Mouse (Mus musculus) megakaryocyte, embryonic 14.5 days (primary cell): Measurements from ENCODE around the gene Mup2. TPM values are rescaled to one million over a fixed set of nuclear protein-coding genes. Genes with fewer than 3 reads are reported as not detected.
"Not testable (repeated sequence)": the region's sequence is repeated elsewhere in the genome, so short reads cannot be mapped to it uniquely, and the experiment has no call there.

Source experiments
- H3K27me3 ChIP-seq: replicated peaks from 2 replicates; pipeline ENCODE3; 2012; ENCODE audit warnings: inconsistent platforms
- H3K36me3 ChIP-seq: replicated peaks from 2 replicates; pipeline ENCODE3; 2012; ENCODE audit warnings: low read length, inconsistent platforms, mixed read lengths
- H3K4me1 ChIP-seq: 2 replicates; pipeline ENCODE4 v1.6.1; 2012; ENCODE audit warnings: inconsistent platforms
- H3K4me3 ChIP-seq: replicated peaks from 2 replicates; pipeline ENCODE3; 2012; ENCODE audit warnings: moderate library complexity, mild to moderate bottlenecking, inconsistent platforms
- H3K9me3 ChIP-seq: 2 replicates; pipeline ENCODE4 v1.6.1; 2012; ENCODE audit warnings: inconsistent platforms
- polyA plus RNA-seq: library from polyadenylated mRNA; stranded (reverse); fragments of >175 nt; gene quantifications from 2 replicates; pipeline ENCODE4 v1.2.3, GENCODE M21; 2012; ENCODE audit warnings: low replicate concordance; ENCODE audit not compliant: insufficient read depth

The Mup2 gene
- polyA plus RNA-seq = not detected in 2 replicates

- H3K9me3 ChIP-seq, H3K27me3 ChIP-seq, H3K36me3 ChIP-seq, H3K4me1 ChIP-seq, H3K4me3 ChIP-seq: not testable (repeated sequence)
Observed at GRCm38 (mm10) chr4:60154189-60154588, at the start of gene Mup2. Gene Mup2, minus strand, starts transcription at chr4:60154289.

Other genes starting within 250 kb of the Mup2 start
- not detected in 2 replicates for gene Slc46a2, start 239.2 kb downstream of the Mup2 start, polyA plus RNA-seq
- not detected in 2 replicates for gene Mup4, start 193.6 kb downstream of the Mup2 start, polyA plus RNA-seq
- gene Mup6, start 190.0 kb downstream of the Mup2 start, polyA plus RNA-seq = not detected in 2 replicates
- not detected in 2 replicates for gene Mup7, start 83.8 kb downstream of the Mup2 start, polyA plus RNA-seq
- gene Mup8, start 68.3 kb upstream of the Mup2 start, polyA plus RNA-seq = not detected in 2 replicates